Mouse (Mus musculus): ENCODE measurements around the gene Zbtb3. TPM values are rescaled to one million over a fixed set of nuclear protein-coding genes. Genes with fewer than 3 reads are reported as not detected.
"Not testable (repeated sequence)": the region's sequence is repeated elsewhere in the genome, so short reads cannot be mapped to it uniquely, and the experiment has no call there.

Zbtb3 gene
- polyA plus RNA-seq, 1 experiment from 2014 or later, result 4.5 TPM

DNA sequence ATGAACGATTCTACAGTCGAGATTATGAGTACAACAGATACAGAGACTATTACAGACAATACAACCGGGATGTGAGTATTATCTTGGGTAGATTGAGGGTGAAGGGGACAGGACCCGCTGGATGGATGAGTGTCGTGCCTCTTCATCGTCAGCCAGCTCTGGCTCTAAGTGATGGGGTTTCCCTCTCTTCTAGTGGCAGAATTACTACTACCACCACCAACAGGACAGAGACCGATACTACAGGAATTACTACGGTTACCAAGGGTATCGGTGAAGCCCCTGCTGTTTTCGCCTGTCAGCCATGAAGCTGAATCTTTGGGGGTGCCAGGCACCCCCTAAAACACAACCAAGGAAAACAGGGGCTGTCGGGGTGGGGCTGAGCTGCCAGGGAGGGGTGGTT, 28.9 kb downstream of the Zbtb3 start:
- no peak overlapping the region for H3K9ac ChIP-seq (ENCODE audit: low read length)
- H3K4me3 ChIP-seq (replicated peaks; ENCODE audit: low read length), result no peak overlapping the region
- H3K36me3 ChIP-seq (ENCODE audit: control insufficient read depth, insufficient read depth, low read length), result peaks cover 43% of the 10 kb centered on the region
- no peaks in the 10 kb centered on the region for H3K9me3 ChIP-seq (replicated peaks; ENCODE audit: control insufficient read depth, low read length)
- H3K27ac ChIP-seq (ENCODE audit: low read length), result no peak overlapping the region
- no peaks in the 10 kb centered on the region for H3K27me3 ChIP-seq (ENCODE audit: control insufficient read depth, insufficient read depth, low read length)
- 83% methylated on average over 11 of the region's 11 CpGs for WGBS
- no peaks in the 10 kb centered on the region for H3K4me1 ChIP-seq (ENCODE audit: control insufficient read depth, insufficient read depth, low read length)
- no peak overlapping the region for H3K4me2 ChIP-seq (ENCODE audit: low read depth, low read length)
- ATAC-seq (ENCODE audit: insufficient read depth, low FRiP score), result no peak

DNA sequence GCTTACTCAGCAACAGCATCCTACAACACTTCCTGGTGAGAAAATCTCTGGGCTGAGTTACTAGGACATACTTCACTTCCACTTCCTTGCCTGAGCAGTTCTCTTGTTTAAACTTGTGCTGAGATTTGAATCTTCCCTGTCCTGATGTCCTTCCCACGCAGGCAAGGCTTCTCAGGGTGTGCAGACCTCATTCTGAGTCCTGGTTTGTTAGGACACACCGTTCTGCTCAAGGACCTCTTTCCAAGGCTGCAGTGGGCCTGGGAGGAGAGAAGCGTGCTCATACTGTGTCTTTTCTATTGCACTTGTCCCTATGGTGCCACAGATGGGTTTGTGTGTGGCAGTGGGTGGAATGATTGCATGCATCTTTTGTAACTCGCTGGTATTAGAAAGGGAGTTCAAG, 30.6 kb downstream of the Zbtb3 start:
- Histone ChIP-seq H3K4me2 (ENCODE audit: low read depth, low read length) (no peak overlapping the region), H3K27ac (ENCODE audit: low read length) (no peak overlapping the region), H3K9me3 (replicated peaks; ENCODE audit: control insufficient read depth, low read length) (no peaks in the 10 kb centered on the region), H3K4me1 (ENCODE audit: control insufficient read depth, insufficient read depth, low read length) (peaks cover under 1% of the 10 kb centered on the region; the same call in 1 of the 2 replicates), H3K4me3 (replicated peaks; ENCODE audit: low read length) (no peak overlapping the region), H3K36me3 (ENCODE audit: control insufficient read depth, insufficient read depth, low read length) (peaks cover 38% of the 10 kb centered on the region; the same call in 1 of the 2 replicates), H3K9ac (ENCODE audit: low read length) (no peak overlapping the region), H3K27me3 (ENCODE audit: control insufficient read depth, insufficient read depth, low read length) (no peaks in the 10 kb centered on the region)
- WGBS, result 85% methylated on average over 4 of the region's 4 CpGs
- no peak for ATAC-seq (ENCODE audit: insufficient read depth, low FRiP score)

DNA sequence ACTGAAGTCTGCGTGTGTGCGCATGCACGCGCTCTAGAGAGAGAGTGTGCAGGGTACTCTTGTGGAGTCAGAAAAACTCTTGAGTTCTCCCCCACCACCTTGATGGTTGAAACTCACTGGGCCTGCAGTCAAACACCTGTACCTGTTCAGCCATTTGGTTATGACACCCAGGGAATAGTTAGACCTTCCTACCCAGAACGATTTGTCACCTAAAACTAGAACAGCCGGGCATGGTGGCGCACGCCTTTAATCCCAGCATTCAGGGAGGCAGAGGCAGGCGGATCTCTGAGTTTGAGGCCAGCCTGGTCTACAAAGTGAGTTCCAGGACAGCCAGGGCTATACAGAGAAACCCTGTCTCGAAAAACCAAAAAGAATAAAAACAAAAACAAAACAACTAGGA, 34.0 kb downstream of the Zbtb3 start:
- Histone ChIP-seq H3K36me3 (ENCODE audit: control insufficient read depth, insufficient read depth, low read length) (peaks cover 15% of the 10 kb centered on the region; the same call in 1 of the 2 replicates), H3K4me1 (ENCODE audit: control insufficient read depth, insufficient read depth, low read length) (peaks cover 16% of the 10 kb centered on the region)
- WGBS, result 96% methylated on average over 10 of the region's 10 CpGs
- H3K4me2 ChIP-seq (ENCODE audit: low read depth, low read length); H3K27me3 ChIP-seq (ENCODE audit: control insufficient read depth, insufficient read depth, low read length); ATAC-seq (ENCODE audit: insufficient read depth, low FRiP score); H3K27ac ChIP-seq (ENCODE audit: low read length); H3K9me3 ChIP-seq (replicated peaks; ENCODE audit: control insufficient read depth, low read length); H3K9ac ChIP-seq (ENCODE audit: low read length); H3K4me3 ChIP-seq (replicated peaks; ENCODE audit: low read length): not testable (repeated sequence)

DNA sequence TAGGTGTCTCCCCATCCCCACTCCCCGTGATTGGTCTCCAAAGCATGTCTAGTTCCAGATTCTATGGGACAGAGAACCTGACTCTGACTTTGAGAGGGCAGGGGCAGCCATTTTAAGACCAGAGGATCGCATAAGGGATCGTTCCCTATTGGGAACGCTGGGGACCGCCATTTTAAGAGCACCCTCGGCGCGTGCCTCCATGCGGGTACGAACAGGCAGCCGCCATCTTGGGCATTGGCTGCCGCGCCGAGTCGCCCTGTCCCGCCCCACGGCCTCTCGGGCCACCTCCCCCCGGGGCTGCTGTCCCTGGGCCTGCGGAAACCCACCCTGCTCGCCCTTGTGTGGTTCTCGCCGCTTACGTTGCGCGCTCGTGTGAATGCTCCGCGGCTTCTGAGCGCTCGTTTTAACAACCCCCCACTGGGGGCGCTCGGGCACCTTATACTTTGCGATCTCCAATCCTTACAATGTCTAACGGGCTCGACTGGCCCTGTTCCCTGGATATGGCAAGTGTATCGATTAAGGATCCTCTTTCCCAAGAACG, 35.0 kb downstream of the Zbtb3 start, which contains the start of gene Bscl2:
Bscl2 (plus strand) TSS at position 217 of the 541 bp plus-strand sequence.
- WGBS, result under 1% methylated on average over 38 of the region's 38 CpGs

DNA sequence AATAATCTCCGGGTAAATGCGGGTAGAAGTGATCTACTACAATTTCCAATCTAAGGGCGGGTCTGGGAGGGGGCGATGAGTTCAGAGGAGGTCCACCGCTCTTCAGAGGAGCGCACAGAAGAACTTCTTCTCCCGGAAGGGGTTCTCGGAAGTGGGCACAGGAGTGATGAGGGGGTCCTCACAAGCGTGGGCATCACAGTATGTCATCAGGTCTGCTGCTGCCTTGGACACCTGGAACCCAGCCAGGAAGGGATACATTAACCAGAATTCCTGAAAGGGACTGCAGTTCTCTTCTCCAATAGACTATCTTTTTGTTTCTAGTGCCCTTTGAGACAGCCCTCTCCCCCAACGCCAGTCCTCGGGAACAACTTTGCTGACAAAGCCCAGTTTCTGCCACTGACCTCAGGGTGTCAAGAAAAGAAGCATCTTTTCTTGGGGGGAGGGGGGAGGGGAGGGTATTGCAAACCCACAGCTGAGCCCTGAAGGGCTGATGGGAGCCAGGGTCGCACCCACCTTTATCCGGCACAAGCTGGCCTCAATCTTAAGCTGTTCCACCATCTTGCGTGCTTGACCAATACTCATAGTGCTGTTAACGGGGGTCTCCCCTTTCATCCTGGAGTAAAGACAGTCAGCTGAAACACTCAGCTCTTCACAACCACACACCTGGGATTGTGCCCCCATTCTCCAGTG, 35.8 kb downstream of the Zbtb3 start:
- 16% methylated on average over 15 of the region's 15 CpGs for WGBS
- peak overlapping the region; percentile 91 for H3K9ac ChIP-seq (ENCODE audit: low read length)
- H3K9me3 ChIP-seq (replicated peaks; ENCODE audit: control insufficient read depth, low read length), result no peaks in the 10 kb centered on the region
- H3K4me2 ChIP-seq (ENCODE audit: low read depth, low read length), result peak overlapping the region; percentile 96
- H3K4me3 ChIP-seq (replicated peaks; ENCODE audit: low read length), result peak overlapping the region; percentile 66
- peaks cover 7% of the 10 kb centered on the region; the same call in 1 of the 2 replicates for H3K36me3 ChIP-seq (ENCODE audit: control insufficient read depth, insufficient read depth, low read length)
- H3K27me3 ChIP-seq (ENCODE audit: control insufficient read depth, insufficient read depth, low read length), result no peaks in the 10 kb centered on the region
- H3K4me1 ChIP-seq (ENCODE audit: control insufficient read depth, insufficient read depth, low read length), result peaks cover 16% of the 10 kb centered on the region
- no peak for ATAC-seq (ENCODE audit: insufficient read depth, low FRiP score)
- peak overlapping the region; percentile 97 for H3K27ac ChIP-seq (ENCODE audit: low read length)

More for the DNA sequence above, 35.0 kb downstream of the Zbtb3 start, which contains the start of gene Bscl2:
- Histone ChIP-seq H3K9me3 (replicated peaks; ENCODE audit: control insufficient read depth, low read length) (no peaks in the 10 kb centered on the region), H3K9ac (ENCODE audit: low read length) (peak within 1 kb of the TSS; percentile 91), H3K27ac (ENCODE audit: low read length) (peak within 1 kb of the TSS; percentile 97), H3K4me3 (replicated peaks; ENCODE audit: low read length) (peak within 1 kb of the TSS; percentile 66), H3K36me3 (ENCODE audit: control insufficient read depth, insufficient read depth, low read length) (peaks cover 7% of the 10 kb centered on the region; the same call in 1 of the 2 replicates), H3K27me3 (ENCODE audit: control insufficient read depth, insufficient read depth, low read length) (no peaks in the 10 kb centered on the region), H3K4me2 (ENCODE audit: low read depth, low read length) (peak within 1 kb of the TSS; percentile 96), H3K4me1 (ENCODE audit: control insufficient read depth, insufficient read depth, low read length) (peaks cover 16% of the 10 kb centered on the region)
- peak; percentile 68; the same call in 1 of the 2 replicates for ATAC-seq (ENCODE audit: insufficient read depth, low FRiP score)

DNA sequence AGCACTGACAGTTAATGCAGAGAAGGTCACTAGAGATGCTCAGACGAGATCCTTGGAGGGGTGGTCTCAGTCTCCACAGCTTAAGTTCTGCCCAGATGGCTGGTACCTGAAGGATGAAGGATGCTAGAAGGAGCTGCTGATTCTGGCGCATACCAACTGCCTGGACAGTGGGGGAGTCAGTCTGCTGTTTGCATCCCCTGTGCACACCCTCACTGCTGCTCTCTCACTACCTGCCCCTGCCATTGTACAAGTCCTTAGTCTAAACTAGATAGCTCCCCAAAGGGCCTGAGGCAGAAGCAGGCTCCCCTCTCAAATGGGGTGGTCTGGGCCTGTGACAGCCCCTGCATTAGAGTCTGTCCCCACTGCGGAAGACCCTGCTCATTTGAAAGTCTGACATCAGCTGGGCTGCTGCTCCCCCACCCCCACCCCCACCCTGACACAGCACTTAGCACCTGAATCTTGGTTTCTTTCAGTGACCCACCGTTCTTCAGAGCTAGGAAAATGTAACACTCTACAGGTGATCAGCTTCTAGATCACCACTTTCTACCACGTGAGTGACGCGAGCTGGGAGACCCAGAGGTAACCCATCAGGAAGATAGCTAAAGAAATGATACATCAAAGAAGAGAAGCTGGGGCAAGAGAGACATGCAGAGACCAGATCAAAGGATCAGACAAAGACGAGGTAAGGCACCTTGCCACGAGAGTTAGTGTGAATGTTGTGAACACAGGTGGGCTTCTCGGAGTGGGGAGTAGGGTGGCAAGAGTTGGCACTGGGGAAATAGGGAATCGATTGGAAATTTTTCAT, 37.0 kb downstream of the Zbtb3 start, which contains the start of gene Gng3:
Gng3 (minus strand) TSS at position 92 of the 805 bp plus-strand sequence.
- Histone ChIP-seq H3K27me3 (ENCODE audit: control insufficient read depth, insufficient read depth, low read length) (no peaks in the 10 kb centered on the region), H3K4me2 (ENCODE audit: low read depth, low read length) (peak within 1 kb of the TSS; percentile 96), H3K4me1 (ENCODE audit: control insufficient read depth, insufficient read depth, low read length) (peaks cover 16% of the 10 kb centered on the region), H3K4me3 (replicated peaks; ENCODE audit: low read length) (peak within 1 kb of the TSS; percentile 66), H3K36me3 (ENCODE audit: control insufficient read depth, insufficient read depth, low read length) (0 out of 2 replicates have a peak, but pooled peaks cover 5% of the 10 kb centered on the region), H3K9ac (ENCODE audit: low read length) (peak within 1 kb of the TSS; percentile 91), H3K27ac (ENCODE audit: low read length) (peak within 1 kb of the TSS; percentile 97), H3K9me3 (replicated peaks; ENCODE audit: control insufficient read depth, low read length) (no peaks in the 10 kb centered on the region)
- 66% methylated on average over 11 of the region's 11 CpGs for WGBS
- ATAC-seq (ENCODE audit: insufficient read depth, low FRiP score), result no peak; the same call in 1 of the 2 replicates

DNA sequence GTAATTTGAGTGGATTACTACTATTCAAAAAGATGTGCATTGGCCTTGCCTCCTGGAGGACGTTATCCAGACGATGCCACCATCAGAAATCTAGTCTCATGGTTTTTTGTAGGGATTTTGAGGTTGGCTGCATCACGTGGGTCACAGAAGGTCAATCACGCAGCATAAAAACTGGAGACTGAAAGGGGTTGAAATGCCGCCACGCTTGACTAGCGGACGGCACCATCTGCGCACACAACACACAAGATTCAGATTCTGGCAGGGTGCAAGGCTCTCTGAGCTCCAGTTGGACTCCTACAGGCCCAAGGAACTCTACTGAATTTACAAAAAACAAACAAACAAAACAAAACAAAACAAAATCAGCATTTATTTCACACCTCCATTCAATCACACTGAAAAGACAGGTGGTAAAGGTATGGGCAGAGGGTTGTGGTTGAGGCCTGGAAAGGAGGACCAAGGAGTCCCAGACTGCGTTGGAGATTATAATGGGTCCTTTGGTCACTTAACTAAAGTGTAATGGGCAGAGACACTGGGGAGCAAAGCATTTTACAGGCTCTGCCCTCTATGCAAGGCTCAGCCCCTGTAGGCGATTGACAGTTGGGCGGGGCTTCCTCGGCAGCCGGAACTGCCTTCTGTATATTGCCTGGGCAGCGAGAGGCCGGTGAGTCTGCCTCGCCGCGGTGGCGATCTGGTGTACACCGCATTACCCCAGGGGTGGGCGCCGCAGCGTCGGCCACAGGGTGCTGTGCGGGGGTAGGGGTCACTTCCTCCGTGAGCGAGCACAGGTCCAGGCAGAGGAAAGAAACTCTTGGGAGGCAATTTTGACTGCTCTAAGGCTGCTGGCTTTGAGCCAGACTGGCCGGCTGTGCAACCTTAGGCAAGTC, 37.8 kb downstream of the Zbtb3 start:
- peak; percentile 79 for ATAC-seq (ENCODE audit: insufficient read depth, low FRiP score)

DNA sequence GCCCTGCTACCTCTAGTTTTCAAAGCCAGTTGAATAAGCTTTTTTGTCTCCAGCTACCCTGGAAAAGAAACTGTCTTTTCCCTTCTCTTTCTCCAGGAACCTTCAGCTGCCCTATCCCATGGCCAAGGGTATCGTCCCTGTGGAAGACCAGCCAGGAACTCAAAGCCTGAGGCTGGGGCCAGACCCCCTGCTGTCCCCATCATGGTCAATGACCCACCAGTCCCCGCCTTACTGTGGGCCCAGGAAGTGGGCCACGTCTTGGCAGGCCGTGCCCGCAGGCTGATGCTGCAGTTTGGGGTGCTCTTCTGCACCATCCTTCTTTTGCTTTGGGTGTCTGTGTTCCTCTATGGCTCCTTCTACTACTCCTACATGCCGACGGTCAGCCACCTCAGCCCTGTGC, 38.7 kb downstream of the Zbtb3 start:
- WGBS, result 91% methylated on average over 7 of the region's 7 CpGs
- H3K27ac ChIP-seq (ENCODE audit: low read length), result no peak overlapping the region
- H3K4me3 ChIP-seq (replicated peaks; ENCODE audit: low read length), result peak overlapping the region; percentile 59
- H3K4me1 ChIP-seq (ENCODE audit: control insufficient read depth, insufficient read depth, low read length), result peaks cover 16% of the 10 kb centered on the region
- H3K9me3 ChIP-seq (replicated peaks; ENCODE audit: control insufficient read depth, low read length), result no peaks in the 10 kb centered on the region
- H3K4me2 ChIP-seq (ENCODE audit: low read depth, low read length), result peak overlapping the region; percentile 68
- no peak for ATAC-seq (ENCODE audit: insufficient read depth, low FRiP score)
- H3K27me3 ChIP-seq (ENCODE audit: control insufficient read depth, insufficient read depth, low read length), result no peaks in the 10 kb centered on the region
- no peaks in the 10 kb centered on the region for H3K36me3 ChIP-seq (ENCODE audit: control insufficient read depth, insufficient read depth, low read length)
- peak overlapping the region; percentile 79 for H3K9ac ChIP-seq (ENCODE audit: low read length)

More for the DNA sequence above, 37.8 kb downstream of the Zbtb3 start:
- WGBS, result 24% methylated on average over 29 of the region's 29 CpGs
- Histone ChIP-seq H3K9me3 (replicated peaks; ENCODE audit: control insufficient read depth, low read length) (no peaks in the 10 kb centered on the region), H3K27ac (ENCODE audit: low read length) (no peak overlapping the region), H3K4me1 (ENCODE audit: control insufficient read depth, insufficient read depth, low read length) (peaks cover 16% of the 10 kb centered on the region), H3K4me2 (ENCODE audit: low read depth, low read length) (peak overlapping the region; percentile 68), H3K4me3 (replicated peaks; ENCODE audit: low read length) (peak overlapping the region; percentile 59), H3K27me3 (ENCODE audit: control insufficient read depth, insufficient read depth, low read length) (no peaks in the 10 kb centered on the region), H3K36me3 (ENCODE audit: control insufficient read depth, insufficient read depth, low read length) (no peaks in the 10 kb centered on the region), H3K9ac (ENCODE audit: low read length) (peak overlapping the region; percentile 79)

All from stomach, embryonic 16.5 days (tissue).